Mouse (Mus musculus) cortical plate, adult 2 months (tissue): ENCODE data around the gene Lrrc72. TPM values are rescaled to one million over a fixed set of nuclear protein-coding genes. Genes with fewer than 3 reads are reported as not detected.
"Not testable (repeated sequence)": the region's sequence is repeated elsewhere in the genome, so short reads cannot be mapped to it uniquely, and the experiment has no call there.

Experiments
- H3K27ac ChIP-seq: fragments of 200-500 bp; 2 replicates; pipeline ENCODE4 v1.5.1; 2012; ENCODE audit warnings: low read length, control low read depth, inconsistent platforms; ENCODE audit not compliant: insufficient read depth
- H3K4me1 ChIP-seq: fragments of 200-500 bp; 2 replicates; pipeline ENCODE4 v1.6.1; 2011; ENCODE audit warnings: low read length; ENCODE audit not compliant: control insufficient read depth, insufficient read depth
- H3K4me3 ChIP-seq: fragments of 200-500 bp; 2 replicates; pipeline ENCODE4 v1.5.1; 2011; ENCODE audit warnings: mild to moderate bottlenecking, low read length, control low read depth; ENCODE audit not compliant: insufficient read depth
- CTCF ChIP-seq: fragments of 200-500 bp; IDR thresholded peaks from 2 replicates; pipeline ENCODE4 v1.5.1; 2011; ENCODE audit warnings: mild to moderate bottlenecking, control low read depth, low read length; ENCODE audit not compliant: insufficient read depth; ENCODE audit errors: extremely low read depth
- POLR2A ChIP-seq: fragments of 200-500 bp; IDR thresholded peaks from 2 replicates; pipeline ENCODE4 v1.6.1; 2011; ENCODE audit warnings: mild to moderate bottlenecking, low read length, control low read depth; ENCODE audit not compliant: insufficient read depth; ENCODE audit errors: extremely low read depth
- polyA plus RNA-seq: library from polyadenylated mRNA; depleted of rRNA; stranded (reverse); fragments of >200 nt; gene quantifications from 2 replicates; pipeline ENCODE4 v1.2.3, GENCODE M21; 2012

The Lrrc72 gene
- polyA plus RNA-seq, 1 experiment = not detected

DNA sequence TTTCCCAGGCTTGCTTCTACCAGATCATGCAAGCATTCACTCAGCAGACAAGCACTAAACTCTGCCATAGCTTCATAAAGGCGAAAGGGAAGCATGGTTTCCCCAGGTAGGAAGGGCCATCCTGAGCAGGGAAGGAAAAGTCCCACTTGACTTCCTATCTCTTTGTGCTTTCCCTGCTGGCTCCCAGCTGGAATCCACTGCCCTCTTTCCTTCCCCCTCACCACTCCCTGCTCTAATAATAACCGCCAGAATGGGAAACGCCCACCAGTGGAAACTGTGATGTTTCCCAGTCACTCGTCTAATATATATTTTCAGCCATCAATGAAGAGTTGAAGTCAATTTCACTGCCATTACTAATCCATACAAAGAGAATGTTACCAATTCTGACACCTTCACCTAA lies 28.8 kb downstream of the Lrrc72 start:
- H3K4me3 ChIP-seq = no peak overlapping the region
- TF ChIP-seq POLR2A (no peak), CTCF (no peak)
- H3K4me1 ChIP-seq = no peaks in the 10 kb centered on the region
- H3K27ac ChIP-seq = no peak overlapping the region

DNA sequence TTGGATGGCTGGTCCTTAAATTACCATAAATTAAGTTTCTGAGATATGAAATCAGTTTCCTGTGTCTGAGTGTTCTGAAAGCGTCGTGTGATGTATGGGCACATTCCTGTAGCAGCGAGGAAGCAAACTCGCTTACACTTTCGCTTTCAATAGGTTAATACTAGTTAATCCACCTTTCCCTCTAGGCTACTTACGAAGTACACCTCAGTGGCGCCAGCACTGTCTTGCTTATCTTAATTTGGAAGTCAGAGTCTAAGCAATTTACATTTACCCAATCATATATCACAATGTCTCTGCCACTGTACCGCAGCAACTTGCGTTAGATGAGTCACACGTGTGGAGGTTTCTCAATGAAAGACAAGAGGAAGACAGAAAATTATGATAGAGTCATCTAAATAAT lies 36.3 kb downstream of the Lrrc72 start:
- TF ChIP-seq CTCF (no peak), POLR2A (no peak)

DNA sequence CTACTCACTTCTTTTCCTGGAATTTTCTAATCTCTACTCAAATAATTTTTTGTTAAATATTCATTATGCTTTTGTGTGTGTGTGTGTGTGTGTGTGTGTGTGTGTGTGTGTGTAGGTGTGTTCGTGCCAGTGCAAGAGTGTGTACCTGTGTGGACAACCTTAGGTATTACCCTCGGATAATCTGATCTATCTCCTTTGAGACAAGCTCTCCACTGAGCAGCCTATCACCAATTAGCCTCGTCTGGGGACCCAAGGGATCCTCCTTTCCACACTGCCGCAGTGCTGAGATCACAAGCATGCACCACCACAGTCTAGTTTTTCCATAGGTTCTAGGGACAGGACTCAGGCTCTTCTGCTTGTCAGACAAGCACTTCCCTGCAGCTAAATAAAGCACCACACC lies 37.0 kb downstream of the Lrrc72 start:
- TF ChIP-seq CTCF (no peak), POLR2A (no peak)

More for the DNA sequence above, 36.3 kb downstream of the Lrrc72 start:
- no peak overlapping the region for H3K27ac ChIP-seq
- H3K4me3 ChIP-seq = no peak overlapping the region
- no peaks in the 10 kb centered on the region for H3K4me1 ChIP-seq

DNA sequence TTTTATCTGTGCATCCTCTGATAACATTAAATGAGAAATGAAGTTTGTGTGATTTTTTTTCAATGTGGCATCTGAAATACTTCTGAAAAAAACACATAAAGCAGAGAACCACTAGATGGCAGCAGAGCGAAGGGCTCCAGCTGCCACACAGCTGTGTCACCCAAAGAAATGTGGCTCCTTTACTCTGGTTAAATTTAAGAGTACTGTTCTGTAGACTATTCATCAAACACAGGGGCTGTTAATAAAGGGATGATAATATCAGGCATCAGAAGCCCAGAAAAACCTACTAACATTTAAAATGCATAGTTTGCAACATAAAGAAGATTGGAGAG lies 38.1 kb downstream of the Lrrc72 start:
- no peaks in the 10 kb centered on the region for H3K4me1 ChIP-seq
- TF ChIP-seq POLR2A (no peak), CTCF (peak; percentile 81)
- no peak overlapping the region for H3K4me3 ChIP-seq
- H3K27ac ChIP-seq = no peak overlapping the region

More for the DNA sequence above, 37.0 kb downstream of the Lrrc72 start:
- Histone ChIP-seq H3K27ac (no peak overlapping the region), H3K4me3 (no peak overlapping the region), H3K4me1 (no peaks in the 10 kb centered on the region)

DNA sequence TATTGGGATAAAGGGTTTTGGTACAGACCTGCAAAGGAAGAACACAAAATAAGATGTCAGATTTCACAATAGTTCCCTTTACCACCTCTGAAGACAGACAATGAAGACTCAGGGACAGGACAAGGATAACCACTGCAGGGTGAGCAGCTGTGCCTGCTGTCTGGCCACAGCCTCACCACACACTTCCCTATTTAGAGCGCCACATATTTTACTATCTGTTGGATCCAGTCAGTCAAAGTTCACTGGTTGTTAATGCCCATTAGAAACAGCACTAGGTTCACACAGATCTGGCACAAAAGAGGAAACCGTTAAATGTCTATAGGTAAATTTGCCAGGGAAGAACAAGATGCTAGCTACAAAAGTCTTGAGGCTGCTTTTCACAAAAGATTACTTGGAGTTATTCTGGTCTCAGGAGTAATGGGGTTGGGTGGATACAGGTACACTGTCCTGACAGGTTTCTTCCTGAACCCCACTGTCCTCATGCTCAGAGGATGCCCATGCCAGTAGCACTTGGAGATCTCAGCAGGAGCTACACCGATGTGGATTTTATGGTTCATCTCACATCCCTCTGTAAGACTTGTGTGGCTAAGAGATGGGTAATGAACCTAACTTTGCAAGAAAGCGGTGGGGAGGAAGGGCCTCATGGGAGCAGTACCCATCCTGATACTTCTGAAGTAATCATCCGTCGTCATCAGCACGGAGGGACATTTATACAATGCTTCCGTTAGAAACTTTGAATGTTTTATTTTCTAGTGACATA lies 38.6 kb downstream of the Lrrc72 start:
- Histone ChIP-seq H3K4me1 (no peaks in the 10 kb centered on the region), H3K4me3 (no peak overlapping the region), H3K27ac (no peak overlapping the region)
- TF ChIP-seq CTCF (no peak), POLR2A (no peak)

DNA sequence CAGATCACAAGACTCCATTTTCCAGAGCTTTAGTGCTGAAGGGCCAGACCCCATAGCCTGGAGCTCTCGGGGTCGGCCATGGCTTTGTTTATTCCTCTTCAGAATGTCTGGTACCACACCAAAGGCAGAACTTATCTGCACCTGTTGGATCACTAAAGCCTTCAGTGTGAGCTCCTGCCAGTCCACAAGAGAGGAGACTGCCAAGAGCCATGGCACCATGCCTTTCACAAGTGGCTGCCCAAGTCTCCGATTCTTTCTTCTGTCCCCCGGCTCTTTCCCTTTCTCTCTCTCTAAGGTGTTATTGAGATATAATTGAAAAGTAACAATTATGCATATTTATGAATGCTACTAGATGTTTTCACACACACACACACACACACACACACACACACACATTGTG lies 43.1 kb downstream of the Lrrc72 start:
- no peak for TF ChIP-seq CTCF
- no peak for TF ChIP-seq POLR2A
- no peak overlapping the region for H3K4me3 ChIP-seq

DNA sequence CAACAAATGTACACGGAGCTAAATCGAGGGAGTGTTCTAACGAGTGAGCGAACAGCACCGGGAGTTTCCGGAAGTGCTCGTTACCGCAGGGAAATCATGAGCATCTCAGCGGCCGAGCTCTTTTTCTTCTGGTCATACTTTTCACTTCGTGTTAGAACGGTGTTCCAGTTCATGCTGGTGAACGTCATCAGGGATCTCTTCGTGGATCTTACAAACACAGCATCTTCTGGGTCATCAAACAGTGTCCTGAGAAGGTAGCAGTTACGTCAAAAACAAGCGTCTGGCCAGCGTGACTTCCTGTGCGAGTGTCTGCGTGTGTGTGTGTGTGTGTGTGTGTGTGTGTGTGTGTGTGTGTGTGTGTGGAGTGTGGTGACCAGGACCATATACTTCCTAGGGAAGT lies 44.7 kb downstream of the Lrrc72 start:
- Histone ChIP-seq H3K4me3 (peak overlapping the region; percentile 41), H3K4me1 (peaks cover 2% of the 10 kb centered on the region; the same call in 1 of the 2 replicates), H3K27ac (no peak overlapping the region)
- TF ChIP-seq POLR2A (no peak), CTCF (no peak)

More for the DNA sequence above, 43.1 kb downstream of the Lrrc72 start:
- no peak overlapping the region for H3K27ac ChIP-seq
- peaks cover 2% of the 10 kb centered on the region; the same call in 1 of the 2 replicates for H3K4me1 ChIP-seq

DNA sequence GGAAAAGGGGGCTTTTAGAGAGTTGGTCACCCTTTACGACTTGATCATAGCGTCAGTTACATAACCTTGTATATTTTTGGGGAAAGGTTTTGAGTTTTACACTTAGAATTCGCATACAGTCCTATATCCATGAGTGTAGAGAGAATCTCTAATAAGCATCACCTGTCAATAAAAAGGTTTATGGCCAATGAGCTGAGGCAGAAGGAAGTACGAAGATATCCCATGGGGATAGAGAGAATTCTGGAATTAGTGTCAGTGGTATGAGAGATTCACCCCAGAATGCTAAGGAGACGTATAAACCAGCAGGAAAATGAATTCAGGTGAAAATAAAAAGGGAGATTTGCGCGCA lies 45.4 kb downstream of the Lrrc72 start:
- Histone ChIP-seq H3K4me3 (no peak overlapping the region; the same call in 1 of the 2 replicates), H3K4me1 (peaks cover 2% of the 10 kb centered on the region; the same call in 1 of the 2 replicates), H3K27ac (no peak overlapping the region)
- TF ChIP-seq POLR2A = no peak
- no peak for TF ChIP-seq CTCF

DNA sequence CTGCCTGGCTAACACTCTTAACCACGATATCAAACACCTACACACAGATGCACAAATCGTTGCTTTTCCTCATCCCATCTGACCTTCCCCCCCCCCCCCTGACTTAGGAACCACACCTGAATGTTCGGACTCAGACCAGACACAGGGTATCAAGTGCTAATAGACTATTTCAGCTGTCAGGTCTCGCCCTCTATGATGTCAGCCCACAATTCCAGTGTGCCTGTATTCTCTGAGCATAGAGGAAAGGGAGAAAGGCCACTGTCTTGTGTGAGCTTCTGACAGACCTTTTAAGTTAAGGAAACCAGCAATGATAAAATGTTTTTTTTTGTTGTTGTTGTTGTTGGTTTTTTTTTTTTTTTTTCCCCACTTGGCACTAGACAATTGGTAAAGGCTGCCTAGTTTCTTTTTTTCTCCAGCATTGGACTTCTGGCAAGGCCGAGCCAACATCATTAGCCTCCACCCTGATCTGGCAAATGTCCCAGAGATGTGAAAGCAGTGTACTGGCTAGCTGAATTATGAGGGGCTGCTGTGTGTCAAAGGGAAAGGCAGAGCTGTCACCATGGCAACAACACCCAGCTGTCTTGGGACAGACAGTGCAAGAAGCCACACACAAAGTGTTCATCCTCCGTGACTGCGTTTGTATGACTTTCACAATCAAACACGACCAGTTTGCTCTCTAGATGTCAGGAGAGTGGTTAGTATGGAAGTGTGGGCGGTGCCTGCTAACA lies 46.0 kb downstream of the Lrrc72 start:
- Histone ChIP-seq H3K4me3 (no peak overlapping the region), H3K4me1 (peaks cover 2% of the 10 kb centered on the region; the same call in 1 of the 2 replicates), H3K27ac (no peak overlapping the region)
- no peak for TF ChIP-seq CTCF
- no peak for TF ChIP-seq POLR2A

DNA sequence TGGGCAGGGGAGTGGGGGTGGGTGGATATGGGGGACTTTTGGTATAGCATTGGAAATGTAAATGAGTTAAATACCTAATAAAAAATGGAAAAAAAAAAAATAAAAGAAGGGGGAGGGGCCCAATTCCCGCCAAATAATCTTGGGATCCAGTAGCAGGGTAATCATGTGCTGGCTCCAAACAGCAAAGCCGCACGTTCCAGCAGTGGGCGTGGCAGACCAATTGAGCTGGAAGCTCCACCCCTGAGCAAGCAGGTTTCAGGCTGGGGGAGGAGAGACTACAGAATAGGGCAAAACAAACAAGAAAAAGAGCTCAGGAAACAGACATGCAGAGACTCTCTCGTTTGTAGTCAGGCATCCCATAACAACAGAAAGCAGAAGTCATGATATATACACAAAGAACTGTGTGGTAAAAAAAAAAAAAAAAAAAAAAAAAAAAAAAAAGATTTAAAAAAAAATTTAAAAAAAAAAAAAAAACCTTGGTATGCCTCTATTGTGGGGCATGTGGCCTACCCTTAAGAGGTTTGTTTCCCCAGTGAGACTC lies 47.5 kb downstream of the Lrrc72 start:
- H3K4me3 ChIP-seq, H3K27ac ChIP-seq, H3K4me1 ChIP-seq: not testable (repeated sequence)
